Mouse (Mus musculus) lung, postnatal 0 days (tissue): Measurements from ENCODE around the gene Trnau1ap.

Source experiments
- CTCF ChIP-seq: IDR thresholded peaks from 2 replicates; pipeline ENCODE4 v1.5.1; 2016; ENCODE audit warnings: antibody characterized with exemption, mild to moderate bottlenecking
- EP300 ChIP-seq: IDR thresholded peaks from 2 replicates; pipeline ENCODE4 v1.6.1; 2016; ENCODE audit warnings: antibody characterized with exemption, mild to moderate bottlenecking, control low read depth

- TF ChIP-seq CTCF (no peak), EP300 (no peak)
Measured at GRCm38 (mm10) chr4:132263313-132263712, 66.0 kb downstream of the Trnau1ap start.
